Mouse (Mus musculus) E14TG2a.4 (cell line): Measurements from ENCODE around the gene Cfap97d1.

Experiments used
- CTCF ChIP-seq: conservative IDR thresholded peaks from 2 replicates; pipeline ENCODE4 v1.5.1; 2014; ENCODE audit warnings: low read length
- NANOG ChIP-seq: IDR thresholded peaks from 2 replicates; pipeline ENCODE4 v1.6.1; 2014; ENCODE audit warnings: borderline replicate concordance, low read length, mixed read lengths

GRCm38 (mm10) chr11:102024084-102024758 is 40.1 kb downstream of the Cfap97d1 start:
- TF ChIP-seq CTCF (no peak), NANOG (no peak)
